In genomic region chr19:42454481-42455236, GRCm38 (mm10) we compare ENCODE assay signal across 11 mouse cellular contexts.
"Had no signal": no experiment of that assay in that cellular context is flagged by ENCODE, and none has a peak within 500 bp of the region (broad histone marks: within the 10 kb centered on the region; RNA-seq: fewer than 3 reads in every experiment).

No protein-coding gene starts in this region.

- H3K4me2 ChIP-seq: limb, embryonic 12.5 days; liver, embryonic 11.5 days; liver, embryonic 15.5 days; midbrain, embryonic 13.5 days had no signal

- H3K36me3 ChIP-seq: limb, embryonic 12.5 days; liver, embryonic 15.5 days; midbrain, embryonic 13.5 days had no signal

- H3K4me3 ChIP-seq: layer of hippocampus, adult 2 months; limb, embryonic 12.5 days; liver, embryonic 15.5 days; midbrain, embryonic 13.5 days had no signal

- H3K4me1 ChIP-seq: limb, embryonic 12.5 days; liver, embryonic 15.5 days; midbrain, embryonic 13.5 days had no signal

- H3K9me3 ChIP-seq: limb, embryonic 12.5 days; liver, embryonic 15.5 days; midbrain, embryonic 13.5 days had no signal

- H3K9ac ChIP-seq: limb, embryonic 12.5 days; liver, embryonic 15.5 days; midbrain, embryonic 13.5 days had no signal

- ATAC-seq: lung, postnatal 0 days; midbrain, embryonic 13.5 days had no signal

- H3K27me3 ChIP-seq: limb, embryonic 12.5 days; liver, embryonic 15.5 days; midbrain, embryonic 13.5 days had no signal

- DNase-seq: lung, adult 2 months; lung, postnatal 36 days; right cerebral cortex, postnatal 14 days; thymus, adult 18-20 months; thymus, postnatal 14 days had no signal

- H3K27ac ChIP-seq: layer of hippocampus, adult 2 months; limb, embryonic 12.5 days; liver, embryonic 15.5 days; midbrain, embryonic 13.5 days had no signal
